Mouse (Mus musculus) layer of hippocampus, adult 11-12 months (tissue): Measurements from ENCODE around the gene Ces1a.

ENCODE experiments used
- DNase-seq: peaks from one replicate; pipeline ENCODE4 v3.0.0; 2022; ENCODE audit warnings: low spot score

Ces1a gene

GRCm38 (mm10) chr8:92984376-92984775, 63.6 kb downstream of the Ces1a start:
- DNase-seq, result no peak

- no peak for DNase-seq
Observed at GRCm38 (mm10) chr8:92982491-92982890, 65.5 kb downstream of the Ces1a start.

DNA sequence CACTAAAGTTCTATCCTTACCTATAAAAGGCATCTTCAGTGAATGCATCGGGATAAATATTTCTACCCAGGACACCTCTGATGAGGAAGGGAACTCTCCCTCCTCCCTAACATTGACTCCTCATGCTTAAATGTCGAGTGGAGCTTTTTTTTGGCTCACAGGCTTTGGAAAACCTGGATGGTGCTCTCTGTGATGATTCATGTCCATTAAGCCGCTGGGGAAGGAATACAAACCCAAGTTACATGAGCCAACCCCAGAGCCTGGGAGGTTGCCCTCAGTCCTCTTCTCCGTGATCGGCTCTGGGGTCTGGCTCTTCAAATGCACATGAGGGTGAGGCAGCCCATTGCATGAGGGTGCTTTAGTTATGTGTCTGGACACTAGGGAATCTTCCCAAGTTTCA, 71.3 kb downstream of the Ces1a start:
- DNase-seq, result no peak

GRCm38 (mm10) chr8:92972949-92973348, 75.0 kb downstream of the Ces1a start:
- DNase-seq, result no peak
